Mouse (Mus musculus) hindbrain, embryonic 13.5 days (tissue): ENCODE results near the gene Abcf2. TPM values are rescaled to one million over a fixed set of nuclear protein-coding genes. Genes with fewer than 3 reads are reported as not detected.

ENCODE experiments used
- ATAC-seq: fragments of 200-750 bp; cut with Nextera tagmentation; 2 replicates; pipeline ENCODE4 v1.8.0; 2017; ENCODE audit warnings: moderate TSS enrichment; ENCODE audit not compliant: low FRiP score
- H3K27ac ChIP-seq: fragments of 300-500 bp; sonication (generic); 2 replicates; pipeline ENCODE4 v1.5.1; 2015; ENCODE audit warnings: inconsistent platforms, mild to moderate bottlenecking, moderate library complexity
- H3K27me3 ChIP-seq: fragments of 300-500 bp; sonication (generic); 2 replicates; pipeline ENCODE4 v1.6.1; 2015; ENCODE audit warnings: mild to moderate bottlenecking, inconsistent platforms
- H3K36me3 ChIP-seq: fragments of 300-500 bp; sonication (generic); 2 replicates; pipeline ENCODE4 v1.6.1; 2015; ENCODE audit warnings: mild to moderate bottlenecking, inconsistent platforms
- H3K4me1 ChIP-seq: fragments of 300-500 bp; sonication (generic); replicated peaks from 2 replicates; pipeline ENCODE4 v1.6.1; 2015; ENCODE audit warnings: inconsistent platforms
- H3K4me2 ChIP-seq: fragments of 300-500 bp; sonication (generic); 2 replicates; pipeline ENCODE4 v1.6.1; 2015; ENCODE audit warnings: inconsistent platforms, mild to moderate bottlenecking, moderate library complexity
- H3K4me3 ChIP-seq: fragments of 300-500 bp; sonication (generic); 2 replicates; pipeline ENCODE4 v1.5.1; 2015; ENCODE audit warnings: mild to moderate bottlenecking, inconsistent platforms
- H3K9ac ChIP-seq: fragments of 300-500 bp; sonication (generic); 2 replicates; pipeline ENCODE4 v1.6.1; 2015; ENCODE audit warnings: mild to moderate bottlenecking, inconsistent platforms
- H3K9me3 ChIP-seq: fragments of 300-500 bp; sonication (generic); 2 replicates; pipeline ENCODE4 v1.6.1; 2016; ENCODE audit warnings: inconsistent platforms
- whole genome bisulfite sequencing: fragments of 180-500 bp; shearing (Covaris S2); methylation state at CpG from one replicate; pipeline ENCODE4 v1.1.7; 2015; 5-methylcytosine and 5-hydroxymethylcytosine counted together
- polyA plus RNA-seq: library from polyadenylated mRNA; unstranded; fragments of >200 nt; fragmentation: Nextera tagmentation; extraction: Ambion mirVana; gene quantifications from 2 replicates; pipeline ENCODE4 v1.2.1, GENCODE M21; 2015

Abcf2 gene
- polyA plus RNA-seq, 1 experiment from 2014 or later = 91.6 TPM

GRCm38 (mm10) chr5:24611366-24612301 is 34.4 kb upstream of the Abcf2 start:
- Histone ChIP-seq H3K9me3 (no peaks in the 10 kb centered on the region), H3K27me3 (no peaks in the 10 kb centered on the region), H3K27ac (peak overlapping the region; percentile 71), H3K9ac (peak overlapping the region; percentile 24; the same call in 1 of the 2 replicates), H3K4me2 (no peak overlapping the region), H3K4me1 (peaks cover 42% of the 10 kb centered on the region), H3K36me3 (no peaks in the 10 kb centered on the region), H3K4me3 (no peak overlapping the region)
- WGBS = 51% methylated on average over 7 of the region's 7 CpGs
- ATAC-seq = peak; percentile 59

DNA sequence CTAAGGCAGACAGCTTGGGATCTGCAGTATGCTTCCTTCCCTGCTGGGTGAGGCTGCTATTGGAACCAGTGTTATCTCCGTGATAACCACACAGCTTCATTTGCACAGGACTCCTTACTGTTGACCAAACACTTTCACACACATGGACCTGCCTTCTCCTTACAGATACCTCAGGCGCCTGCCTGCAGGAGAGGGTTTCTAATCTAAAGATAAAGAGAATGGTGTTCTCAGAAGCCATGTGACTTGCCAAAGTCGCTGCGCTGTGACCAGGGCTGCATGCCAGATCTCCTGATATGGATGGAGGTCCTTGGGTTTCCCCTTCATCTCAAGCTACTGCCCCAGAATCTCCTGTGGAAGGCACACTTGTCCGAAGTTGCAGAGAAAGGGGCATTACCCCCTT is 32.1 kb upstream of the Abcf2 start:
- Histone ChIP-seq H3K4me1 (peaks cover 52% of the 10 kb centered on the region), H3K27ac (no peak overlapping the region), H3K4me2 (no peak overlapping the region), H3K9ac (no peak overlapping the region; the same call in 1 of the 2 replicates), H3K4me3 (no peak overlapping the region), H3K27me3 (no peaks in the 10 kb centered on the region), H3K9me3 (no peaks in the 10 kb centered on the region), H3K36me3 (no peaks in the 10 kb centered on the region)
- ATAC-seq = no peak
- WGBS = 56% methylated on average over 5 of the region's 5 CpGs

DNA sequence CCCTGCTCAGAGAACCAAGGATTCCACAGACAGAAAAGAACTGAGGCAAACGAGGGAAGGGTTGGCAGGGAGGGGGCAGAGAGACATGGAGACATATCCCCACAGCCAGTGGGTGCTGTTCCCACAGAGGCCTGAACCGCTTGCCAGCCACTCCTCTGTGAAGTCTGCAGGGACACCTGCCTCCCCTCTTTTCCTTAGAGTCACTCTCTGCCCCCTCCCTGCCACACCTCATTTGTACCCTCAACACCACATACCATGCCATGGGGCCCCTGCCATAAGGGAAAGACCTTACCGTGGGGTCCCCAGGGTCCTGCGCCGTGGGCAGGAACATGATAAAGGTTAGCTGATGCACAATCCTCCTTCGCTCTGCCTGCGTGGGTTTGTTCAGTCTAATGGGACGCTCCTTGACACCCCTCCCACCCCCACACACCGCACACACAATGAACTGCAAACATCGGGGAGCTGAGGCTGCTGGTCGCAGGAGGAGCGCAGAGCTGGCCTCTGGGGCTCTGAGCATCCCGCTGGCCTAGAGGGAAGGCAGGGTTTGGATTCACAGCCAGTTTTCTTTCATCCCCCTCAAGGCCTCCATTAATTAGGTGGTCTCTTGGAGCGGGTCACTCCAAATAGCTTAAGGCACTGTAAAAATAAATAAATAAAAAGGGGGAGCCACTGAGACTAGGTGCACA is 28.9 kb upstream of the Abcf2 start:
- peak overlapping the region; percentile 92 for H3K4me2 ChIP-seq
- WGBS = 8% methylated on average over 14 of the region's 14 CpGs
- peaks cover 67% of the 10 kb centered on the region for H3K4me1 ChIP-seq
- ATAC-seq = no peak
- peak overlapping the region; percentile 99 for H3K27ac ChIP-seq
- H3K9me3 ChIP-seq = no peaks in the 10 kb centered on the region
- peak overlapping the region; percentile 60 for H3K4me3 ChIP-seq
- no peaks in the 10 kb centered on the region for H3K36me3 ChIP-seq
- H3K27me3 ChIP-seq = no peaks in the 10 kb centered on the region
- H3K9ac ChIP-seq = peak overlapping the region; percentile 92

- 6% methylated on average over 6 of the region's 6 CpGs for WGBS
- Histone ChIP-seq H3K27ac (peak overlapping the region; percentile 99), H3K4me2 (peak overlapping the region; percentile 92), H3K4me3 (peak overlapping the region; percentile 60), H3K4me1 (peaks cover 70% of the 10 kb centered on the region), H3K36me3 (no peaks in the 10 kb centered on the region), H3K9ac (peak overlapping the region; percentile 92), H3K27me3 (no peaks in the 10 kb centered on the region), H3K9me3 (no peaks in the 10 kb centered on the region)
- ATAC-seq = no peak
Observed at GRCm38 (mm10) chr5:24605321-24605979, 28.2 kb upstream of the Abcf2 start.

GRCm38 (mm10) chr5:24604656-24605100 is 27.4 kb upstream of the Abcf2 start:
- Histone ChIP-seq H3K27ac (peak overlapping the region; percentile 99), H3K27me3 (0 out of 2 replicates have a peak, but pooled peaks cover 3% of the 10 kb centered on the region), H3K9ac (peak overlapping the region; percentile 92), H3K4me1 (peaks cover 75% of the 10 kb centered on the region), H3K4me2 (peak overlapping the region; percentile 92), H3K36me3 (no peaks in the 10 kb centered on the region), H3K4me3 (peak overlapping the region; percentile 60), H3K9me3 (no peaks in the 10 kb centered on the region)
- WGBS = under 1% methylated on average over 46 of the region's 46 CpGs
- ATAC-seq = peak; percentile 71

DNA sequence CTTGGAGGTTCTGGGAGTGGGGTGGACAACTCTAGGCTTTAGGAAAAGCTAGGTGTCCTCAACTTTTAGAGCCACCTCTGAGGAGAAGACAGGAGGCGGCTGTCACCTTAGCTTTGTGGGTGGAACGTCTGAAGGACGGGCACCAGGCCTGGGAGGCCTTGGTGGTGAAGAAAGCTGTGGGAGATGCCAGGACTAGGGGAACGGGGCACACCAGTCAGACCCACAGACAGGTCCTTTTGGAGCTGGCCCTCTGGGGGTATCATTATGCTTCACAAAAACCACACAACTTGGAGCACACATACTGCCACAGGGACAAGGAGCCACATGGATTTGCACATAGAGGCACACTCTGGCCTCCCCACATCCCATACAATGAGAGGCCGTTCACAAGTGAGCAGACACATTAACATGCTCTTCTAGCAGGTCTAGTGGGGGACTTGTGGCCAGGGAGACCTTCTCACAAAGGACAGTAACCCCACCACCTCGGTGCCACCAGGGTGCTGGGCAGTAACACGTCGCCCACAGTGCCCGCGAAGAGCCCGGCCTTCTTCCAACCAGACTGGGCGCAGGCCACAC is 26.9 kb upstream of the Abcf2 start:
- Histone ChIP-seq H3K4me2 (peak overlapping the region; percentile 92), H3K27ac (peak overlapping the region; percentile 99), H3K36me3 (no peaks in the 10 kb centered on the region), H3K4me3 (peak overlapping the region; percentile 60), H3K9ac (peak overlapping the region; percentile 92), H3K9me3 (no peaks in the 10 kb centered on the region), H3K27me3 (0 out of 2 replicates have a peak, but pooled peaks cover 3% of the 10 kb centered on the region), H3K4me1 (peaks cover 75% of the 10 kb centered on the region)
- ATAC-seq = 0 out of 2 replicates have a peak, but pooled peaks have one; percentile 1
- 19% methylated on average over 12 of the region's 12 CpGs for WGBS

DNA sequence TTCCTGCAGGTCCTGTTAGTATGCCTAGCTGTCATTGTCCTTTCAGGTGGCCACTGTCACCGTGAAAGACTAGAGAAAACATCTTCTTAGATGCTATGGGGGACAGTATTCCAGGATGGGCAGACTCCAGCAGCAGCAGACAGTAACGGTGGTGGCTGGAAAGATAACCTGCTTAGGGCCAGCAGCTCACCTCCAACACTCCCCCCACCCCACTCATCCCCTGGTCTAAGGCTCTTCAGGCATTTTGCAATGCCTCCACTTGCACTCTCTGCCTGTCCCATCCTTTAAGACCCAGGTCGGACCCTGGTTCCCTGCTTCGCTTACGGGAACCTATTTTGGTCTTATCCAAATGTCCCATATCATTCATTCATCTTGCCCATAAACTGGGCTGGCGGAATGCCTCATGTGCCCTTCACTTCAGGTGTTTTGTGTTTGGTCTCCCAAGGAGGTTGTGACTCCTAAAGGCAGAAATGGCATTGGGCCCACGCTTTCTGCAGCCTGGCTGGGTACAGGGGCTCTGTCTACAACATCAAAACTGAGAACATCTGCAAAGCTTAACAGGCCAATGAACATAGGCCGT is 26.3 kb upstream of the Abcf2 start:
- Histone ChIP-seq H3K27me3 (0 out of 2 replicates have a peak, but pooled peaks cover 3% of the 10 kb centered on the region), H3K4me3 (peak overlapping the region; percentile 60; the same call in 1 of the 2 replicates), H3K4me1 (peaks cover 81% of the 10 kb centered on the region), H3K27ac (peak overlapping the region; percentile 99), H3K36me3 (no peaks in the 10 kb centered on the region), H3K4me2 (peak overlapping the region; percentile 92), H3K9ac (peak overlapping the region; percentile 92), H3K9me3 (no peaks in the 10 kb centered on the region)
- no peak for ATAC-seq
- WGBS = 59% methylated on average over 8 of the region's 8 CpGs

- Histone ChIP-seq H3K4me2 (peak overlapping the region; percentile 92), H3K9ac (peak overlapping the region; percentile 92), H3K36me3 (no peaks in the 10 kb centered on the region), H3K9me3 (no peaks in the 10 kb centered on the region), H3K27me3 (0 out of 2 replicates have a peak, but pooled peaks cover 3% of the 10 kb centered on the region), H3K4me3 (peak overlapping the region; percentile 60), H3K27ac (peak overlapping the region; percentile 99), H3K4me1 (peaks cover 88% of the 10 kb centered on the region)
- 2% methylated on average over 16 of the region's 16 CpGs for WGBS
- ATAC-seq = peak; percentile 40
Observed at GRCm38 (mm10) chr5:24602751-24603343, 25.6 kb upstream of the Abcf2 start.

- WGBS = under 1% methylated on average over 73 of the region's 73 CpGs
- Histone ChIP-seq H3K4me1 (peaks cover 87% of the 10 kb centered on the region), H3K27ac (peak overlapping the region; percentile 99), H3K9me3 (no peaks in the 10 kb centered on the region), H3K27me3 (0 out of 2 replicates have a peak, but pooled peaks cover 3% of the 10 kb centered on the region), H3K36me3 (no peaks in the 10 kb centered on the region), H3K4me2 (peak overlapping the region; percentile 92), H3K9ac (peak overlapping the region; percentile 92), H3K4me3 (peak overlapping the region; percentile 60)
- peak; percentile 27 for ATAC-seq
Observed at GRCm38 (mm10) chr5:24601911-24602750, 24.9 kb upstream of the Abcf2 start.

DNA sequence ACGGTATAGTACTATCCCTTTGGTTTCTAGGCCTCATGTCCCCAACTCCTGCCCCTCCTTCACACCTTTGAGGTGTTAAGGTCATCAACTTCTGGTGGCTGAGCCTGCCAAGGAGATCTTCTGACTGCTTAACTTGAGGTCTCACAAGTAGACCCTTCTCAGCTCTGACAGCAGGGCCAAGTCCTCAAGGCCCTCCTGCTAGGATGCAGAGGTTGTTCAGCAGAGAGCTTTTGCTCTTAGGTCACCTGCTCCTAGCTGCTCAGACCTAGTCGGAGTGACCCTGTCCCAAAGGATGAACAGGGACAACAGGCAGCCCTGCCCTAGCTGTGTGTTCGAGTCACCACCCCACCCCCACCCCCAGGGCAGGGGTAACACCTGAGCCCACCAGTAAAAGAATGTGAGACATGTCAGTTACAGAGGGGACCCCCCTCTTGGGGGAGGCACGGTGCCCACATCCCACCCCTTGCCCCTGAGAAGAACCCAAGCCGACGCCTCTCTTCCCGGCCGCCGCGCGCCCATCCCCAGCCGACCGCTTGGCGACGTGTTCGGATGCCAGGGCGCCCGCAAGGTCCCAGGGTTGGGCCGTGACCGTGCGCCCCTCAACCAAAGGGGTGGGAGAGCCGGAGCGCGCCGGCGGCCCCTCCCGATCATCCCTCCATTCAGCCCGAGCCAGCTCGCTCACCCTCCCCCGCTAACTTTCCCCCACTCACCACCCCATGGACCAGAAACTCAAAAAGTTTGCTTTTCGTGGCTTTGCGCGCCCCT is 24.0 kb upstream of the Abcf2 start:
- WGBS = 1% methylated on average over 33 of the region's 33 CpGs
- Histone ChIP-seq H3K4me2 (peak overlapping the region; percentile 92), H3K36me3 (no peaks in the 10 kb centered on the region), H3K9me3 (no peaks in the 10 kb centered on the region), H3K27ac (peak overlapping the region; percentile 99), H3K4me3 (peak overlapping the region; percentile 60), H3K27me3 (0 out of 2 replicates have a peak, but pooled peaks cover 3% of the 10 kb centered on the region), H3K9ac (peak overlapping the region; percentile 92), H3K4me1 (peaks cover 87% of the 10 kb centered on the region)
- ATAC-seq = no peak
